Mouse (Mus musculus) erythroblast, adult 5-6 weeks (primary cell): ENCODE data around the gene Frmd8. TPM values are rescaled to one million over a fixed set of nuclear protein-coding genes. Genes with fewer than 3 reads are reported as not detected.

Experiments used
- ATAC-seq: replicated peaks from 2 replicates; pipeline ENCODE4 v1.8.0; 2016; ENCODE audit warnings: moderate number of reproducible peaks, mild to moderate bottlenecking, moderate TSS enrichment, inconsistent platforms; ENCODE audit not compliant: poor library complexity, low FRiP score, severe bottlenecking
- total RNA-seq, 2 experiments: library from RNA; stranded (forward) in 1 of 2; stranded (reverse) in 1 of 2; fragments of 150-400 nt in 1 of 2; fragments of 200-764, 138-1000 nt in 1 of 2; gene quantifications; 2 replicates each; pipeline versions ENCODE4 v1.2.3 to v1.2.4; 2015 to 2017; ENCODE audit warnings: low replicate concordance in 2 of 2

Gene Frmd8
- total RNA-seq (2015; ENCODE audit: low replicate concordance) (5.4 and 6.0 TPM in 2 replicates), total RNA-seq (2017; ENCODE audit: low replicate concordance) (4.2 and 6.8 TPM in 2 replicates)

GRCm38 (mm10) chr19:5874969-5875480 is at the start of gene Frmd8:
Frmd8 (minus strand) TSS chr19:5875274.
- ATAC-seq = peak; percentile 89

- peak; percentile 83 for ATAC-seq
Observed at GRCm38 (mm10) chr19:5924713-5925093, 49.6 kb upstream of the Frmd8 start, which contains the start of gene Cdc42ep2. Cdc42ep2 (minus strand) TSS chr19:5924816.

GRCm38 (mm10) chr19:5923990-5924712 is 49.1 kb upstream of the Frmd8 start:
- ATAC-seq = peak; percentile 60

- ATAC-seq = no peak
Observed at GRCm38 (mm10) chr19:5922963-5923362, 47.9 kb upstream of the Frmd8 start.

GRCm38 (mm10) chr19:5922119-5922942 is 47.3 kb upstream of the Frmd8 start:
- ATAC-seq = peak; percentile 40

- peak; percentile 16; the same call in 1 of the 2 replicates for ATAC-seq
Observed at GRCm38 (mm10) chr19:5921715-5922114, 46.6 kb upstream of the Frmd8 start.

- peak; percentile 67 for ATAC-seq
Observed at GRCm38 (mm10) chr19:5913007-5913719, 38.1 kb upstream of the Frmd8 start, which contains the start of gene Dpf2. Dpf2 (minus strand) TSS chr19:5913010.

GRCm38 (mm10) chr19:5912103-5913006 is 37.3 kb upstream of the Frmd8 start:
- peak; percentile 92 for ATAC-seq

- ATAC-seq = no peak
Observed at GRCm38 (mm10) chr19:5911430-5912102, 36.5 kb upstream of the Frmd8 start.

GRCm38 (mm10) chr19:5910221-5910620 is 35.1 kb upstream of the Frmd8 start:
- ATAC-seq = no peak

- ATAC-seq = no peak
Observed at GRCm38 (mm10) chr19:5907275-5907674, 32.2 kb upstream of the Frmd8 start.

GRCm38 (mm10) chr19:5894002-5894678 is 19.1 kb upstream of the Frmd8 start, which contains the start of gene Tigd3:
Tigd3 (minus strand) TSS chr19:5894149.
- peak; percentile 95 for ATAC-seq

- 0 out of 2 replicates have a peak, but pooled peaks have one; percentile 14 for ATAC-seq
Observed at GRCm38 (mm10) chr19:5893282-5894001, 18.4 kb upstream of the Frmd8 start.

GRCm38 (mm10) chr19:5892735-5893134 is 17.7 kb upstream of the Frmd8 start:
- no peak for ATAC-seq

- no peak for ATAC-seq
Observed at GRCm38 (mm10) chr19:5892262-5892661, 17.2 kb upstream of the Frmd8 start.

- ATAC-seq = no peak
Observed at GRCm38 (mm10) chr19:5891521-5892258, 16.6 kb upstream of the Frmd8 start.
